Mouse (Mus musculus) embryonic fibroblast, embryonic 13.5 days (primary cell): ENCODE measurements at regions not wholly inside any gene's neighbourhood (a gene's known extent, or its start where the extent isn't known, plus 50 kb on each side); places are given as distances from the start of the nearest gene placed in this dataset.

Source experiments
- H3K27ac ChIP-seq: 2 replicates; pipeline ENCODE4 v1.5.1; 2012; ENCODE audit warnings: low read length, control low read depth, inconsistent platforms; ENCODE audit not compliant: insufficient read depth
- H3K4me1 ChIP-seq: 2 replicates; pipeline ENCODE4 v1.6.1; 2011; ENCODE audit warnings: low read length; ENCODE audit not compliant: control insufficient read depth, insufficient read depth
- H3K4me3 ChIP-seq: 2 replicates; pipeline ENCODE4 v1.5.1; 2011; ENCODE audit warnings: mild to moderate bottlenecking, control low read depth, low read length; ENCODE audit not compliant: insufficient read depth
- CTCF ChIP-seq: IDR thresholded peaks from 2 replicates; pipeline ENCODE4 v1.5.1; 2011; ENCODE audit warnings: mild to moderate bottlenecking, control low read depth, low read length, moderate library complexity, borderline replicate concordance; ENCODE audit not compliant: insufficient read depth
- POLR2A ChIP-seq: IDR thresholded peaks from 2 replicates; pipeline ENCODE4 v1.6.1; 2011; ENCODE audit warnings: low read depth, mild to moderate bottlenecking, control low read depth, low read length, moderate library complexity

DNA sequence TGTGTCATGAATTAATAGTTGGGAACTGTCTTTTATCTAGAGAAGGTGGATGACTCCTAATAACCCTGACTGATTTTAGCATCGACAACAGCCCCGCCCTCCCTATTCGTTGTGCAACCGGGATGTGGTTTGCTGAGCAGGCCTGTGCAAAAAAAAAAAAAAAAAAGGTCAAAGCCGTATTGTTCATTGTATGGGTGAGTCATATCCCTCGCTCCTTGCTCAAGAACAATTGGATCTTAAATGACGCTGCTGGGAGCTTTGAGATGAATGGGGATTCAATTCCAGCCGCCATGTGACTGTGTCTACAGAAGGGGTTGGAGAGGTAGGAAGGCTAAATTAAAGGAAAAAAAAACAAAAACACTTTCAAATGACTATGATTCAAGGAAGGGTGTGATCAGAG lies 68.1 kb upstream of the Abca1 start:
- peak overlapping the region; percentile 59 for H3K27ac ChIP-seq
- TF ChIP-seq CTCF (no peak), POLR2A (no peak)
- H3K4me1 ChIP-seq = peaks cover 13% of the 10 kb centered on the region
- no peak overlapping the region for H3K4me3 ChIP-seq

GRCm38 (mm10) chr4:53227071-53227470 lies 67.4 kb upstream of the Abca1 start:
- Histone ChIP-seq H3K4me3 (no peak overlapping the region), H3K4me1 (peaks cover 13% of the 10 kb centered on the region), H3K27ac (no peak overlapping the region)
- TF ChIP-seq POLR2A (no peak), CTCF (no peak)

DNA sequence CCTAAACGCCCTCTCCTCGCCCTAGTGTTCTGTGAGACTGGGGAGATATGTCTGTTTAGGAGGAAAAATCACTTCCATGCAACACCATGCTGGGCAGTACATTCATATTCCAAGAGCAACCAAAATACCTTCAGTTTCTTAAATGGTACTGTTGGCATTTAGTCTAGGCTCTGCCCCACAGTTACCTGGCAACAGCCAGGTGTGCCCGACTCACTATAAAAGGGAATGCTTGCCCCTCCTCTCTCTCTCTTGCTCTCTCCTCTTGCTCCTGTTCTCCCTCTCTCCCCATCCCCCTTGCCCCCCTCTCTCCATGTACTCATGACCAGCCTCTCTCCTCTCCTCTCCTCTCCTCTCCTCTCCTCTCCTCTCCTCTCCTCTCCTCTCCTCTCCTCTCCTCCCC lies 66.7 kb upstream of the Abca1 start:
- no peak overlapping the region for H3K4me3 ChIP-seq
- TF ChIP-seq CTCF = no peak
- TF ChIP-seq POLR2A = no peak
- peaks cover 13% of the 10 kb centered on the region for H3K4me1 ChIP-seq
- no peak overlapping the region for H3K27ac ChIP-seq

DNA sequence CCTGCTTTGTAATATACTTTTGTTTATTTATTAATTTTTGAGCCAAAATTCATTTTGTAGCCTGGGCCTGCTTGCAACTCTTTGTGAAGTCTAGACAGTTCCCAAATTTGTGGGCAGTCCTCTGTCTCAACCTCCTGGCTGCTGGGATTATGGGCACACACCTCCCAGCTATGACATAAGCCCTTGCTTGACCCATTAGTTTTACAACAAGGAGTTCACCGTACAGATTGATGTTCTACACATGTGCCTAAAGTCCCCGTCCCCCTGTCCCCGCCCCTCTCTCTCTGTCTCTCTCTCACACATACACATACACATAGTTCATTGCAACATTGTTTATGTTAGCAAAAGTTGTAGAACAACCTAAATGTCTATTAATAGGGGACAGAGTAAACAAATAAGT lies 63.7 kb upstream of the Abca1 start:
- Histone ChIP-seq H3K4me1 (peaks cover 16% of the 10 kb centered on the region), H3K4me3 (no peak overlapping the region), H3K27ac (no peak overlapping the region)
- TF ChIP-seq CTCF (no peak), POLR2A (no peak)

DNA sequence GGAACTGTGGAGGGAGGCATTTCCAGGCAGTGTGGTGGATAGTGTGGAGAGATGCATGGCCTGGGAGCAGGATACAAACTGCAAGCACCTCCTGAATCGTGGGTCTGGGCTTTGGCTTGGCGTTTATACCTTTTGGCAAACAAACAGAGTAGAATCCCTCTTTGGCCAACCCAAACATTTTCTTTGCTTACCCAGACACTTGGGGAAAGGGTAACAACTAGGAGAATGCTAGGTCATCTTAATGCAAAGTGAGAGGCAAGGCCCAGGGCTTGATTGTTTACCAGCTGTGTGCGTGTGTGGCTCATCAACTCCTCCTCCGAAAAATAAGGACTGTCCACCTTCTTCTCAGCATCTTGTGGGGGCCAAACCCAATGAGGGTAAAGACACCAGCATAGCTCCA lies 61.1 kb upstream of the Abca1 start:
- Histone ChIP-seq H3K27ac (no peak overlapping the region), H3K4me1 (peaks cover 15% of the 10 kb centered on the region), H3K4me3 (no peak overlapping the region)
- TF ChIP-seq POLR2A (no peak), CTCF (no peak)

DNA sequence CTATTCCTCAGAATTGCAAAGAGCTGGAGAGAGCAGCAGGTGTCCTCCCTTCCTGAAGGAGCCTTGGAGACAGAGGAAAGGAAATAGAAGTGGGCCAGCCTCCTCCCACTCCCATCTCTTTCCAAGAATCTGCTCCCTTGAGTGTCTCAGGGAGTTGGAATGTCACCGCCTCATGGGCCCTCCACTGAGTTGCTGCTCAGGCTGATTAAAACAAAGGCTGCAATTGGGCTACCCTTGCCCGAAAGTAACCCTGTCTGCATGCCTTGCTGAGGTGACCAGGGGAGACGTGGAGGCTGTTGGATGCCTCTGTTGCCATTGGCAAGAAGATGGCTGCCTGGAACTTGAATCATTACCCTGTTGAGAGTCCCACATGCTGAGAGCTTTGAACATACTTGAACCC lies 59.7 kb upstream of the Abca1 start:
- Histone ChIP-seq H3K4me1 (peaks cover 12% of the 10 kb centered on the region), H3K27ac (peak overlapping the region; percentile 73), H3K4me3 (no peak overlapping the region)
- TF ChIP-seq CTCF = no peak
- no peak for TF ChIP-seq POLR2A

DNA sequence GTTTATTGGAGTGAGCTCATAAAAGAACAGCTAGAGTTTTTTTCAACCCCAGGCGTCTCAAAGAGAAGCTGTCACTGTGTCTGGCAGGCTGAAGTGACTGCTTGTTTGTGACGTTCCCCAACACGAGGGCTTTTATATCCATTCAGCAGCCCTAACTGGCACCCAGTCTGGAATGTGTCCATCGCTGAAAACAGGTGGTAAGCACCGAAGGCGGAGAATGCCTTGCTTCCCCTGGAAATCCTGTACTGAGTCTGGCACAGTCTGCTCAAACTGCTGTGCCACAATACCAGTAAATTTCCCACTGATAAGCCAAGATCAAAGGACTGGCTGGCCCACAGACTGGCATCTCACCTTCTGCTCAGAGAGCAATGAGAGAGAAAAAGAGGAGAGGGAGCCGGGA lies 59.1 kb upstream of the Abca1 start:
- Histone ChIP-seq H3K4me3 (no peak overlapping the region), H3K4me1 (peaks cover 12% of the 10 kb centered on the region), H3K27ac (peak overlapping the region; percentile 73)
- TF ChIP-seq CTCF = no peak
- TF ChIP-seq POLR2A = no peak

GRCm38 (mm10) chr4:53218291-53218640 lies 58.6 kb upstream of the Abca1 start:
- Histone ChIP-seq H3K27ac (peak overlapping the region; percentile 73), H3K4me3 (no peak overlapping the region; the same call in 1 of the 2 replicates), H3K4me1 (peaks cover 12% of the 10 kb centered on the region)
- TF ChIP-seq CTCF = no peak
- no peak for TF ChIP-seq POLR2A

DNA sequence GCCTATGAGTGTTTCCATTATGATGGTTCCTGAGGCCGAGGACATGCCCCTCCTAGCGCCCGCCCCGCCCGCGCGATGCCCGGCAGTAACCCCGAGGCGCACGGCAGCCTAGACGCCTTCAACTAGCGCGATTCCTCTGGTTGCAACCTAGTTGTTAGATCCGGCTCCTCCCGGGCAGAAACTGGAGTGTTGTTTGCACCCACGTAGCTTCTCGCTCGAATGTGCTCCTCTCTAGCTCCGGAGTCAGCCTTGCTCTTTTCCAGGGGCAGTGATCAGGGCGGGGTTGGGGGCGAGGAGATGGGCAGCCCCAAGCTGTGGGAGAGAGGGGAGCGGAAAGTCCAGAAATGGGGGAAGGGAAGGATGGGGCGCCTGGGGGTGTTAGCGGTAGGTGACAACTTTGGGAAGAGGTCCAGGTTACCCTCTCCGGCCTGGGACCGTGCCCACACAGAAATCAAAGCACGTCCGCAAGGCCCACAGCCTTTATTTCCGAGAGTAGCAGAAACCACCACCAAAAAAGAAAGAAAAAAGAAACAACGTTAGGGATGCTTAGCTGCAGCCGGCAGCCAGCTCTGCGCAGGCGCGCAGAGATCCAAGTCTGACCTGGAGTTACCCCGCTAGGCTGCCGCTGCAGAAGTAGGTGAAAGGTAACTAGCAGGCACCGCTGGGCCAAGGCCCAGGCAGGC lies 58.1 kb upstream of the Abca1 start:
- peaks cover 12% of the 10 kb centered on the region for H3K4me1 ChIP-seq
- H3K27ac ChIP-seq = peak overlapping the region; percentile 73
- peak overlapping the region; percentile 21 for H3K4me3 ChIP-seq
- TF ChIP-seq POLR2A (peak; percentile 43), CTCF (no peak)

GRCm38 (mm10) chr4:53212541-53212940 lies 52.8 kb upstream of the Abca1 start:
- Histone ChIP-seq H3K27ac (no peak overlapping the region), H3K4me1 (peaks cover 5% of the 10 kb centered on the region; the same call in 1 of the 2 replicates), H3K4me3 (no peak overlapping the region)
- TF ChIP-seq POLR2A = no peak
- TF ChIP-seq CTCF = no peak
